Mouse (Mus musculus) brown adipose tissue, adult 24 weeks (tissue): ENCODE measurements around the gene Kctd15. TPM values are rescaled to one million over a fixed set of nuclear protein-coding genes. Genes with fewer than 3 reads are reported as not detected.
A peak's percentile ranks its signal among the peaks of the same experiment; 100 is the strongest.

Experiments
- H3K27ac ChIP-seq: fragments of 200-500 bp; replicated peaks from 2 replicates; pipeline ENCODE4 v1.5.1; 2012; ENCODE audit warnings: low read depth, mild to moderate bottlenecking, low read length
- H3K4me1 ChIP-seq: fragments of 200-500 bp; 2 replicates; pipeline ENCODE4 v1.6.1; 2012; ENCODE audit warnings: low read length, mixed read lengths; ENCODE audit not compliant: control insufficient read depth, insufficient read depth, insufficient read length
- H3K4me3 ChIP-seq: fragments of 200-500 bp; 2 replicates; pipeline ENCODE4 v1.5.1; 2012; ENCODE audit warnings: low read depth, mild to moderate bottlenecking, low read length, moderate library complexity; ENCODE audit not compliant: insufficient read depth
- polyA plus RNA-seq: library from polyadenylated mRNA; stranded (reverse); fragments of >200 nt; gene quantifications from 2 replicates; pipeline ENCODE4 v1.2.4, GENCODE M21; 2012; ENCODE audit not compliant: missing spikeins, insufficient read depth, insufficient read length

Kctd15 gene
- polyA plus RNA-seq, 1 experiment = 14.0 TPM

- Histone ChIP-seq H3K4me1 (no peaks in the 10 kb centered on the region), H3K4me3 (no peak overlapping the region), H3K27ac (no peak overlapping the region)
Observed at GRCm38 (mm10) chr7:34675831-34676514, 19.4 kb upstream of the Kctd15 start.

DNA sequence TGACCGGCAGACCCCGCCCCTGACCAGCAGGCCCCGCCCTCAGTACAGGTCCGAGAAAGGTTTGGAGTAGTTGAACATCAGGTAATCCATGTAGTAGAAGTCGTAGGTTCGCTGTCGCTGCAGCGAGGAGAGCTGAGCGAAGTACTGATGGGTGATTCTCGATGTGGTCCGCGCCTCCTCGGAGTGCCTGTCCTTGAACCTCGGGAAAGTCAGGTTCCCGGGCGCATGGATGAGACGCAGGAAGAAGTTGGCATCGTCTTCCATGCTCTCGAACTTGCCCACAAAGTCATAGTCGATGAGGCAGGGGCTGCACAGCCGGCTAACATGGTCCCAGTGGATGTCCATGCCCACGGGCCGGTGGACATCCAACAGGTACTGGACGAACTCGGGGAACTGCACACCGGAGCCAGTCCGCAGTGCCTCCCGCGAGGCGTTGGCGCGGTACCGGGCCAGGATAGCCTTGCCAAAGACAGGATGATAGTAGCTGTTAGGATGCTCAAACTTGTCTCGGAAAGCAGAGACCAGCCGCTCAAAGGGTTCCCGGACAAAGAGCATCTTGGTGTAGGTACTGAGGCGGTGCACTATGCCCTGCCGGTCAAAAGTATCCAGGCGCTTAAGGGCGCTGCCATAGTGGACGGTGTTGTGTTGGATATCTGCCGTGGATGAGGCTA lies 18.7 kb upstream of the Kctd15 start:
- H3K4me1 ChIP-seq = no peaks in the 10 kb centered on the region
- H3K27ac ChIP-seq = no peak overlapping the region
- H3K4me3 ChIP-seq = no peak overlapping the region

DNA sequence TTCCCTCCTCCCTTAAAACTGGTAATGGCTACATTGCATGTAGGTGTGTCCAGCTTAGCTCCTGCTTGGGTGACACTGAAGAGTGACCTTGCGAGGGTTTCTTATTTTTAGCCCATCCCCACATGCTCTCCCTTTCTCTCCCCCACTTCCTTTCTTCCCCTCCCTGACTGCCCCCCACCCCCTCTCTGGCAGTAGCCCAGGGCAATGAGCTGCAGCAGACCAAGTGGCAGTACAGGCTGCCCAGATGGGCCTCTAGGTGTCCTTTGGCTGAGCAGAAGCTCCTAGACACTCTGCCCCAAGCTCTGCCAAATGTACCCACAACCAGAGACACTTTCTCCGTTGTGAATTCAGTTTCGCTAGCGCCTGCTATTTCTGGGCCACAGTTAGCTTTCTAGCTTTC lies 16.4 kb upstream of the Kctd15 start:
- no peak overlapping the region for H3K27ac ChIP-seq
- H3K4me1 ChIP-seq = no peaks in the 10 kb centered on the region
- no peak overlapping the region for H3K4me3 ChIP-seq

DNA sequence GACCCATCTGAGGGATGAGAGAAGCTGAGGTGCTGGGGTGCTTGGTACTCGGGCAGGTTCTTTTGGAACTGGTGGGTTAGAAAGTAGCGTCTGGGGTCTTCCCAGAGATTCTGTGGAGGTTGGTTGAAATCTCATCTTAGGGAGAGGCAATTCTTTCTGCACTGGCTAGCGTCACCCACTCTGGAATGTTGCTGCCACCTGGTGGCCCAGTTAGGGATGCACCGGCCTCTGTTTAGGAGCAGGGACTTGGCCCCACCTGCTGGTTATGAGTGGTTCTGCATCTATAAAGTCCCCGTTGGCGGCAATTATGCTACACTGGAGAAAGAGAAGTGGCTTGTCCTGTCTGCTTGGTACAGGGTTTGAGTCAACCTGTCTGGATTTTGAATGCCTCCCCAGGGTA lies 15.4 kb upstream of the Kctd15 start:
- Histone ChIP-seq H3K4me1 (no peaks in the 10 kb centered on the region), H3K27ac (no peak overlapping the region), H3K4me3 (no peak overlapping the region)

- H3K4me3 ChIP-seq = no peak overlapping the region
- no peaks in the 10 kb centered on the region for H3K4me1 ChIP-seq
- H3K27ac ChIP-seq = no peak overlapping the region
Observed at GRCm38 (mm10) chr7:34670778-34671177, 14.2 kb upstream of the Kctd15 start.

- Histone ChIP-seq H3K4me3 (no peak overlapping the region), H3K27ac (no peak overlapping the region), H3K4me1 (no peaks in the 10 kb centered on the region)
Observed at GRCm38 (mm10) chr7:34669336-34669735, 12.8 kb upstream of the Kctd15 start.

DNA sequence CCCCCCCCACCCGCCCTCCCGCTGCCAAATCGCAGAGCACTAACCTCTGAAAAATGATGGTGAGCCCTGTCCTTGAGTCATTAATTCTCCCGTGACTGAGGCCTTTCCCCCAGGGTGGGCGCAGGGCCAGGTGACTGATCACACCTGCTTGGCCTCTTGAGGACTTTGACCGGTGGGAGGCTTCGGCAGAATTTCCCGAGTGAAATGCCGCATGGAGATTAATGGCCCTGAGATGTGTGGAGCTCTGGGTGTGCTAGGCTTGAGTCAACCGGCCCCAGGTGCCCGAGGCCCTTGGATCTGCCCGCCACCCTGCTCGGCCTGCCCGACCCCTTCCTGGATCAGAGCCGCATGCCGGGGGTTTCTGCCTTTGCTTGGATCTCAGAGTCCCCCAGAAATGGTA lies 11.3 kb upstream of the Kctd15 start:
- no peak overlapping the region for H3K27ac ChIP-seq

GRCm38 (mm10) chr7:34663145-34663544 lies 6.6 kb upstream of the Kctd15 start:
- H3K4me1 ChIP-seq = peaks cover 5% of the 10 kb centered on the region
- no peak overlapping the region for H3K27ac ChIP-seq
- H3K4me3 ChIP-seq = no peak overlapping the region

More for the DNA sequence above, 11.3 kb upstream of the Kctd15 start:
- Histone ChIP-seq H3K4me1 (no peaks in the 10 kb centered on the region), H3K4me3 (no peak overlapping the region)

GRCm38 (mm10) chr7:34662227-34662626 lies 5.7 kb upstream of the Kctd15 start:
- H3K4me1 ChIP-seq = peaks cover 5% of the 10 kb centered on the region
- no peak overlapping the region for H3K4me3 ChIP-seq
- no peak overlapping the region for H3K27ac ChIP-seq

- Histone ChIP-seq H3K4me1 (peaks cover 5% of the 10 kb centered on the region), H3K4me3 (no peak overlapping the region), H3K27ac (peak overlapping the region; percentile 86)
Observed at GRCm38 (mm10) chr7:34659386-34660085, 3.0 kb upstream of the Kctd15 start.

DNA sequence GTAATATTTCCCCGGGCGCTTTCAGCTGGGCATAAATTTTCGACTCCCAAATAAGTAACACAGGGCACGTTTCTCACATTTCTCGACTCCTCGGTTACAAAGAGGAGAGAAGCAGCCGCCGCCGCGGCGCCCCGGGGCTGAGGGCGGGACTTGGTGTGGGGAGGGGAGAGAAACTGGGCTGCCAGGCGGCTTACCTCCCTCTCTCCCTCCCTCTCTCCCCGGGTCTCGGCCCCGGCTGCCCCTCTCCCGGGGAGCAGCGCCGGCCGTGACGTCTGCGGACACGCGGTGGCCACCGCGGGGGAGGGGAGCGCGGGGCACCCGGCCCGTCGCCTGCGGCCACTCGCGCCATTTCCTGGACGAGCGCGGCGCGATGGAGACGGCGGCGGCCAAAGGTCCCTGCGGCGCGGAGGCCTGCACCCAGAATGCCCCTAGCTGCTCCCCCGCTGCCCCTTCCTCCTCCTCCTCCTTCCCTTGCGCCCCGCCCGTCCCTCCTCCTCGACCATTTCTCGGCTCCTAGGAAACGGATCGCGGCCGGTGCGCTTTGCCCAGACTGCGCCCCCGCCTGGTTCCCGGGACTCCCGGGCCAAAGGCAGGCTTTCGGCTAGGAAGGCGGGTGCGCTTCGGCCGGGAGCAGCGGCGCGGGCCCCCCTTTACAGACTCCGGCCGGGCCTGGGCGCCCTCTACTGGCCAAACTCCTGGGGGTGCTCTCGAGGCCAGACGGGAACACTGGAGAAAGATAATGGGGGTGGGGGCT lies 1.3 kb downstream of the Kctd15 start:
- Histone ChIP-seq H3K4me3 (peak overlapping the region; percentile 79), H3K27ac (peak overlapping the region; percentile 63), H3K4me1 (peaks cover 5% of the 10 kb centered on the region)

GRCm38 (mm10) chr7:34654441-34655085 lies 2.0 kb downstream of the Kctd15 start:
- H3K4me3 ChIP-seq = peak overlapping the region; percentile 79
- peaks cover 5% of the 10 kb centered on the region for H3K4me1 ChIP-seq
- peak overlapping the region; percentile 63 for H3K27ac ChIP-seq

DNA sequence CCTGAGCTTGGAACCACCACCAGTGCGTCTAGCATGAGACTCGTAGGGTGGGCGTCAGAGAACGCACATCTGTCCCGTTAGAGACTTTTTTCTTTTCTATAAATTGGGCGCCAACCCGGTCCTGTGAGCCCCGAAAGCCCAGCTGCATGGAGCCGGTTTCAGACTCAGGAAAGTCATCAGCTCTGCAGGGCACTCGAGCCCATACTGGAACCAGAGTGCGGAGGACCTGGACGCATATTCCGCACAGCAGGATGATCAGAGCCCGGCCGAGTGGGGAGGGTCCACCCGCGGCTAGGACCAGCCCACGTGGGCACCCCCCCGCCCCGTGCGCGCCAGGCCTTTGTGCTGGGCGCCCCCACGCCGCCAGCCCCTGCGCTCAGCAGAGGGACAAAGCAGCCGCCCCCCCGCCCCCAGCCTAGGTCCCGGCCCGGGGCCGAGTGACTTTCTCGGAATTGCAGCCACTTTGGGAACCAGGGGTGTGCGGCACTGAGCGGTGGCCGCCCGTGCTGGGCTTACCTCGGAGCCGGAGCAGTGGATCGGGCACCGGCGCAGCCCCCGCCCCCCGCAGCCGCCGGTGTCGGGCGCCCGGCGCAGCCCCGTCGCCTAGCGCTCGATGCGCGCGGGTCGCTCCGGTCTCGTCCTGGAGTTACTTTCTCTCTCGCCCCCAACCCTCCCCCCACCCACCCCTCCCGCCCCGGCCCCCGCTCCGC lies 2.6 kb downstream of the Kctd15 start:
- H3K4me1 ChIP-seq = no peaks in the 10 kb centered on the region
- H3K27ac ChIP-seq = no peak overlapping the region
- H3K4me3 ChIP-seq = peak overlapping the region; percentile 62

GRCm38 (mm10) chr7:34652751-34653502 lies 3.6 kb downstream of the Kctd15 start:
- Histone ChIP-seq H3K27ac (no peak overlapping the region), H3K4me1 (no peaks in the 10 kb centered on the region), H3K4me3 (peak overlapping the region; percentile 62)
